Mouse (Mus musculus): ENCODE results near the gene Det1. TPM values are rescaled to one million over a fixed set of nuclear protein-coding genes. Genes with fewer than 3 reads are reported as not detected.

Det1 gene
- polyA plus RNA-seq, 1 experiment, result 12.0 TPM

- no peak overlapping the region for H3K4me3 ChIP-seq
- TF ChIP-seq CEBPB (IDR thresholded peaks at IDR 0.05; ENCODE audit: insufficient read depth, poor library complexity, severe bottlenecking), result no peak
- no peak for TF ChIP-seq E2F4 (IDR thresholded peaks at IDR 0.05; ENCODE audit: insufficient read depth)
- TF ChIP-seq TCF3 (IDR thresholded peaks at IDR 0.05; ENCODE audit: insufficient read length, low read depth), result no peak
- no peak for TF ChIP-seq MYOD1 (IDR thresholded peaks at IDR 0.05; ENCODE audit: control insufficient read depth in 1 of 3, insufficient read length in 2 of 3, low read depth in 2 of 3)
- TF ChIP-seq SRF (IDR thresholded peaks at IDR 0.05; ENCODE audit: control insufficient read depth, insufficient read length, low read depth), result no peak
- TF ChIP-seq USF1 (IDR thresholded peaks at IDR 0.05; ENCODE audit: low read depth), result no peak
- no peak for TF ChIP-seq MAX (IDR thresholded peaks at IDR 0.05; ENCODE audit: low read depth)
- no peak for TF ChIP-seq TCF12 (IDR thresholded peaks at IDR 0.05; ENCODE audit: insufficient read depth, poor library complexity, severe bottlenecking)
- TF ChIP-seq POLR2AphosphoS2 (IDR thresholded peaks at IDR 0.05; ENCODE audit: insufficient read length, low read depth), result no peak
- no peak for TF ChIP-seq POLR2A (IDR thresholded peaks at IDR 0.05; ENCODE audit: insufficient read length, low read depth)
- no peak for TF ChIP-seq REST (IDR thresholded peaks at IDR 0.05; ENCODE audit: insufficient read depth, insufficient read length)
- no peak for TF ChIP-seq MYOG (IDR thresholded peaks at IDR 0.05; ENCODE audit: control insufficient read depth in 1 of 3, insufficient read depth in 1 of 3, insufficient read length in 2 of 3, low read depth in 2 of 3)
- H3K4me2 ChIP-seq (ENCODE audit: low read depth), result no peak overlapping the region
- H3K36me3 ChIP-seq (ENCODE audit: control insufficient read depth, insufficient read depth), result peaks cover 9% of the 10 kb centered on the region
- no peaks in the 10 kb centered on the region for H3K27me3 ChIP-seq (ENCODE audit: control insufficient read depth, insufficient read depth, insufficient read length)
- no peaks in the 10 kb centered on the region for H3K79me2 ChIP-seq (ENCODE audit: control insufficient read depth, insufficient read depth)
- H3ac ChIP-seq (ENCODE audit: control insufficient read depth, insufficient read length), result no peak overlapping the region
Measured at GRCm38 (mm10) chr7:78793895-78794570, 53.0 kb downstream of the Det1 start.

- H3K4me3 ChIP-seq, result no peak overlapping the region
- H3K79me2 ChIP-seq (ENCODE audit: control insufficient read depth, insufficient read depth), result no peaks in the 10 kb centered on the region
- no peak overlapping the region for H3ac ChIP-seq (ENCODE audit: control insufficient read depth, insufficient read length)
- H3K4me2 ChIP-seq (ENCODE audit: low read depth), result no peak overlapping the region
- TF ChIP-seq E2F4 (IDR thresholded peaks at IDR 0.05; ENCODE audit: insufficient read depth), result no peak
- TF ChIP-seq MAX (IDR thresholded peaks at IDR 0.05; ENCODE audit: low read depth), result no peak
- no peak for TF ChIP-seq USF1 (IDR thresholded peaks at IDR 0.05; ENCODE audit: low read depth)
- TF ChIP-seq TCF3 (IDR thresholded peaks at IDR 0.05; ENCODE audit: insufficient read length, low read depth), result no peak
- no peak for TF ChIP-seq MYOG (IDR thresholded peaks at IDR 0.05; ENCODE audit: control insufficient read depth in 1 of 3, insufficient read depth in 1 of 3, insufficient read length in 2 of 3, low read depth in 2 of 3)
- TF ChIP-seq POLR2A (IDR thresholded peaks at IDR 0.05; ENCODE audit: insufficient read length, low read depth), result no peak
- no peak for TF ChIP-seq MYOD1 (IDR thresholded peaks at IDR 0.05; ENCODE audit: control insufficient read depth in 1 of 3, insufficient read length in 2 of 3, low read depth in 2 of 3)
- TF ChIP-seq CEBPB (IDR thresholded peaks at IDR 0.05; ENCODE audit: insufficient read depth, poor library complexity, severe bottlenecking), result no peak
- no peak for TF ChIP-seq REST (IDR thresholded peaks at IDR 0.05; ENCODE audit: insufficient read depth, insufficient read length)
- H3K27me3 ChIP-seq (ENCODE audit: control insufficient read depth, insufficient read depth, insufficient read length), result no peaks in the 10 kb centered on the region
- H3K36me3 ChIP-seq (ENCODE audit: control insufficient read depth, insufficient read depth), result peaks cover 9% of the 10 kb centered on the region
Measured at GRCm38 (mm10) chr7:78791359-78792222, 55.5 kb downstream of the Det1 start.

GRCm38 (mm10) chr7:78787793-78788380 lies 59.2 kb downstream of the Det1 start:
- Histone ChIP-seq H3K4me3 (no peak overlapping the region), H3K36me3 (ENCODE audit: control insufficient read depth, insufficient read depth) (peaks cover 9% of the 10 kb centered on the region), H3K27me3 (ENCODE audit: control insufficient read depth, insufficient read depth, insufficient read length) (no peaks in the 10 kb centered on the region), H3K79me2 (ENCODE audit: control insufficient read depth, insufficient read depth) (peaks cover 8% of the 10 kb centered on the region), H3K4me2 (ENCODE audit: low read depth) (no peak overlapping the region), H3ac (ENCODE audit: control insufficient read depth, insufficient read length) (no peak overlapping the region)
- TF ChIP-seq POLR2AphosphoS2 (IDR thresholded peaks at IDR 0.05; ENCODE audit: insufficient read length, low read depth), result no peak
- TF ChIP-seq CEBPB (IDR thresholded peaks at IDR 0.05; ENCODE audit: insufficient read depth, poor library complexity, severe bottlenecking), result no peak
- TF ChIP-seq USF1 (IDR thresholded peaks at IDR 0.05; ENCODE audit: low read depth), result no peak
- no peak for TF ChIP-seq TCF3 (IDR thresholded peaks at IDR 0.05; ENCODE audit: insufficient read length, low read depth)
- no peak for TF ChIP-seq MAX (IDR thresholded peaks at IDR 0.05; ENCODE audit: low read depth)
- TF ChIP-seq MYOG (IDR thresholded peaks at IDR 0.05; ENCODE audit: control insufficient read depth in 1 of 3, insufficient read depth in 1 of 3, insufficient read length in 2 of 3, low read depth in 2 of 3), result no peak
- TF ChIP-seq POLR2A (IDR thresholded peaks at IDR 0.05; ENCODE audit: insufficient read length, low read depth), result no peak
- TF ChIP-seq SRF (IDR thresholded peaks at IDR 0.05; ENCODE audit: control insufficient read depth, insufficient read length, low read depth), result no peak
- no peak for TF ChIP-seq TCF12 (IDR thresholded peaks at IDR 0.05; ENCODE audit: insufficient read depth, poor library complexity, severe bottlenecking)
- TF ChIP-seq REST (IDR thresholded peaks at IDR 0.05; ENCODE audit: insufficient read depth, insufficient read length), result no peak
- TF ChIP-seq E2F4 (IDR thresholded peaks at IDR 0.05; ENCODE audit: insufficient read depth), result no peak
- TF ChIP-seq MYOD1 (IDR thresholded peaks at IDR 0.05; ENCODE audit: control insufficient read depth in 1 of 3, insufficient read length in 2 of 3, low read depth in 2 of 3), result no peak

- Histone ChIP-seq H3K79me2 (ENCODE audit: control insufficient read depth, insufficient read depth) (peaks cover 19% of the 10 kb centered on the region), H3K4me3 (no peak overlapping the region)
Measured at GRCm38 (mm10) chr7:78785906-78786305, 61.2 kb downstream of the Det1 start.

More at GRCm38 (mm10) chr7:78785906-78786305, 61.2 kb downstream of the Det1 start:
- no peak for TF ChIP-seq MYOG (IDR thresholded peaks at IDR 0.05; ENCODE audit: control insufficient read depth in 1 of 3, insufficient read depth in 1 of 3, insufficient read length in 2 of 3, low read depth in 2 of 3)
- TF ChIP-seq TCF12 (IDR thresholded peaks at IDR 0.05; ENCODE audit: insufficient read depth, poor library complexity, severe bottlenecking), result no peak
- TF ChIP-seq REST (IDR thresholded peaks at IDR 0.05; ENCODE audit: insufficient read depth, insufficient read length), result no peak
- no peak for TF ChIP-seq POLR2AphosphoS2 (IDR thresholded peaks at IDR 0.05; ENCODE audit: insufficient read length, low read depth)
- no peak for TF ChIP-seq SRF (IDR thresholded peaks at IDR 0.05; ENCODE audit: control insufficient read depth, insufficient read length, low read depth)
- TF ChIP-seq CEBPB (IDR thresholded peaks at IDR 0.05; ENCODE audit: insufficient read depth, poor library complexity, severe bottlenecking), result no peak
- TF ChIP-seq MAX (IDR thresholded peaks at IDR 0.05; ENCODE audit: low read depth), result no peak
- no peak for TF ChIP-seq POLR2A (IDR thresholded peaks at IDR 0.05; ENCODE audit: insufficient read length, low read depth)
- no peak for TF ChIP-seq E2F4 (IDR thresholded peaks at IDR 0.05; ENCODE audit: insufficient read depth)
- TF ChIP-seq USF1 (IDR thresholded peaks at IDR 0.05; ENCODE audit: low read depth), result no peak
- no peak for TF ChIP-seq MYOD1 (IDR thresholded peaks at IDR 0.05; ENCODE audit: control insufficient read depth in 1 of 3, insufficient read length in 2 of 3, low read depth in 2 of 3)
- TF ChIP-seq TCF3 (IDR thresholded peaks at IDR 0.05; ENCODE audit: insufficient read length, low read depth), result no peak
- H3K36me3 ChIP-seq (ENCODE audit: control insufficient read depth, insufficient read depth), result peaks cover 7% of the 10 kb centered on the region
- H3ac ChIP-seq (ENCODE audit: control insufficient read depth, insufficient read length), result no peak overlapping the region
- no peaks in the 10 kb centered on the region for H3K27me3 ChIP-seq (ENCODE audit: control insufficient read depth, insufficient read depth, insufficient read length)
- no peak overlapping the region for H3K4me2 ChIP-seq (ENCODE audit: low read depth)
